Mouse (Mus musculus): ENCODE measurements at regions not wholly inside any gene's neighbourhood (a gene's known extent, or its start where the extent isn't known, plus 50 kb on each side); places are given as distances from the start of the nearest gene placed in this dataset.

DNA sequence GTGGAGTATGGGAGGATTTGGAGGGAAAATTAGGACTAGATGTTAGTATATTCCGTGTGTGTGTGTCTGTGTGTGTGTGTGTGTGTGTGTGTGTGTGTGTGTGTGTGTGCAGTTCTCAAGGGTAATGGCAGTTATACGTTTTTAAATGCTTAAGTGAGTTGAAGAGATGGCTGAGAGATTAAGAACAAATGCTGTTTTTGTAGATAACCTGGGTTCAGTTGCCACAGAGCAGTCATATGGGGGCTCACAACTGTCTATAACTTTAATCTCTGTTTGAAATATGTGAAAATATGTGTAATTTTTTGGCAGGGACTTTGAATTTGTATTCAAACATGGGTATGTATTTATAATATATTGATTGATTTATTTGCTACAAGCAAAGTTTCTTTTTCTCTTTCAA, 1108.3 kb upstream of the Nova1 start:
- H3K4me1 ChIP-seq (ENCODE audit: insufficient read depth) = no peaks in the 10 kb centered on the region
- no peak for TF ChIP-seq CTCF (IDR thresholded peaks at IDR 0.05; ENCODE audit: low read depth)
- H3K27me3 ChIP-seq (ENCODE audit: insufficient read depth, low read length) = no peaks in the 10 kb centered on the region
- no peak overlapping the region for H3K4me2 ChIP-seq
- no peak for DNase-seq
- 49% methylated on average over 2 of the region's 2 CpGs for WGBS
- H3K9ac ChIP-seq = no peak overlapping the region
- no peak overlapping the region for H3K4me3 ChIP-seq (ENCODE audit: low read depth, low read length)
- no peaks in the 10 kb centered on the region for H3K36me3 ChIP-seq (ENCODE audit: insufficient read depth)
- no peak for ATAC-seq (ENCODE audit: insufficient read depth)
- H3K9me3 ChIP-seq (ENCODE audit: low read depth, low read length) = no peaks in the 10 kb centered on the region
- H3K27ac ChIP-seq (ENCODE audit: low read depth) = no peak overlapping the region
